Mouse (Mus musculus) liver, embryonic 14.5 days (tissue): ENCODE results near the gene Ccdc102a.

Source experiments
- CTCF ChIP-seq: IDR thresholded peaks from 2 replicates; pipeline ENCODE4 v1.5.1; 2016; ENCODE audit warnings: antibody characterized with exemption, low read depth, control low read depth
- EP300 ChIP-seq: IDR thresholded peaks from 2 replicates; pipeline ENCODE4 v1.6.1; 2016; ENCODE audit warnings: antibody characterized with exemption, low read depth

DNA sequence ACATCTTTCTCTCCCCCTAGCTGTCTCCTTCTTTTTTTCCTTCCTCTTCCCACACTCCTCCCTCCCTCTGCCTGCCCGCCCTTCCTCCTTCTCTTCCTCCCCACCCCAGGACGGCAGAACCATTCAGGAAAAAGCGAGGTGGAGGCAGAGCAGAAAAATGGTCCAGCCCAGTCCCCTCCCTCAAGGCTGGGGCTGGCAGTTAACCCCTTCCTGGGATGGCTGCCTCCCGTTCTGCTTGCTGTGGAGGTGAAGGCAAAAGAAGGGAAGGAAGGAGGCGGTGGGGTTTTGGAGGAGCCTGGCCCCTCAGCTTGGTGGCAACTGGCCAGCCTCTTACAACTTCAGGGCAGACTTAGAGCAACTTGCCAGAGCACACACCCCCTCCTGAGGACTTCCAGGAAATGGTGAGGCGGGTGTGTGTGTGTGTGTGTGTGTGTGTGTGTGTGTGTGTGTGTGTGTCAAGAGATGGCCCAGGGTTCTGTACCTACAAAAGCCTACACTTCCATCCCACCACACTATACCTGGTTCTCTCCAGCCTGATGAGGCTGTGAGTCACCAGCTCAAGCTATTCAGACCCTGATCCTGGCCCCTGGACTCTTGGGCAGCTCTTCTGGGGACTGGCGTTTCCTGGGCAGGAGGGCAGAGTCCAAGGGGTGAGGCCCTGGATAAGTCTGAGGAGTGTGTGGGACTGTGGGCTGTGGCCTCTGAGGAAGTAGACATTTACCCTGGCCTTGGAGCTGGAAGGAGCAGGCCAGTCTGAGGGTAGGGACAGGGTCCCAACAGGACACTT lies 46.6 kb downstream of the Ccdc102a start:
- TF ChIP-seq CTCF (no peak), EP300 (no peak)
